Mouse (Mus musculus) megakaryocyte, embryonic 14.5 days (primary cell): ENCODE results near the gene Abcc4. TPM values are rescaled to one million over a fixed set of nuclear protein-coding genes. Genes with fewer than 3 reads are reported as not detected.
"Not testable (repeated sequence)": the region's sequence is repeated elsewhere in the genome, so short reads cannot be mapped to it uniquely, and the experiment has no call there.

ENCODE experiments used
- H3K27me3 ChIP-seq: replicated peaks from 2 replicates; pipeline ENCODE3; 2012; ENCODE audit warnings: inconsistent platforms
- H3K36me3 ChIP-seq: replicated peaks from 2 replicates; pipeline ENCODE3; 2012; ENCODE audit warnings: low read length, inconsistent platforms, mixed read lengths
- H3K4me1 ChIP-seq: 2 replicates; pipeline ENCODE4 v1.6.1; 2012; ENCODE audit warnings: inconsistent platforms
- H3K4me3 ChIP-seq: replicated peaks from 2 replicates; pipeline ENCODE3; 2012; ENCODE audit warnings: moderate library complexity, mild to moderate bottlenecking, inconsistent platforms
- H3K9me3 ChIP-seq: 2 replicates; pipeline ENCODE4 v1.6.1; 2012; ENCODE audit warnings: inconsistent platforms
- FLI1 ChIP-seq: IDR thresholded peaks from 2 replicates; pipeline ENCODE4 v1.6.1; 2012; ENCODE audit warnings: low read length, inconsistent platforms, mixed read lengths
- GATA1 ChIP-seq: IDR thresholded peaks from 3 replicates; pipeline ENCODE4 v1.6.1; 2012; ENCODE audit warnings: mixed read lengths, low read length, inconsistent platforms, borderline replicate concordance
- polyA plus RNA-seq: library from polyadenylated mRNA; stranded (reverse); fragments of >175 nt; gene quantifications from 2 replicates; pipeline ENCODE4 v1.2.3, GENCODE M21; 2012; ENCODE audit warnings: low replicate concordance; ENCODE audit not compliant: insufficient read depth

Abcc4 gene
- polyA plus RNA-seq, 1 experiment: 1.8 TPM

DNA sequence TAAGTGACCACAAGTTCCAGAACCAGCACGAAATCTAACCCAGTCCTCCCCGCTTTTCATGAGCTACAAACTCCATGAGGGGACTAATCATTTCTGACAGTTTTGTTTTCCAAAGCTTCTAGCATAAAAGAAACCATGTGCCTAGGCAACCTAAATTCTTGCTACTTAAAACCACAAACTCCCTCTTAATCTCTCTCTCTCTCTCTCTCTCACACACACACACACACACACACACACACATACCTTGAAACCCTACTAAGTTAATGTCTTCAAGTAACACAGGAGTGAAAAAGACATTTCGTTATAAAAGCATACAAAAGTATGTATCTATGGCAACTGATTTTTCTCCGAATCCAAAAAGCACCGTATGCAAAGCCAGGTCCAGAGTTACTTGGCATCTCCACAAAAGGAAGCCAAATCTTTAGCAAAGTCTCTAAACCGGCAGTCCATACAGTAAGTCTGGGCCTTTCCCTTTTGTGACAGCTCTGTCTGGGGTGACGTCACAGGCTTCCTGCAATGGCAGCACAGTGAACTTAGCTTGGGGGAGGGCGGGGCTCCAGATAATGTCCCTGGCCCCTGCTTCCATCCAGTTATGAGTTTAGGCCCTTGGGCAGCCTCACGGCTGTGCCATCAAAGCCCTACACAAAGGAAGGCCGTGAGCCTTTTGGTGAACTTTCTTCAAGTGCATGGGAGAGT, 23.5 kb downstream of the Abcc4 start:
- no peaks in the 10 kb centered on the region for H3K27me3 ChIP-seq
- H3K4me3 ChIP-seq: no peak overlapping the region
- peaks cover 7% of the 10 kb centered on the region for H3K9me3 ChIP-seq
- no peak for TF ChIP-seq FLI1
- TF ChIP-seq GATA1: no peak
- H3K36me3 ChIP-seq: peaks cover 23% of the 10 kb centered on the region
- H3K4me1 ChIP-seq: peaks cover 14% of the 10 kb centered on the region

DNA sequence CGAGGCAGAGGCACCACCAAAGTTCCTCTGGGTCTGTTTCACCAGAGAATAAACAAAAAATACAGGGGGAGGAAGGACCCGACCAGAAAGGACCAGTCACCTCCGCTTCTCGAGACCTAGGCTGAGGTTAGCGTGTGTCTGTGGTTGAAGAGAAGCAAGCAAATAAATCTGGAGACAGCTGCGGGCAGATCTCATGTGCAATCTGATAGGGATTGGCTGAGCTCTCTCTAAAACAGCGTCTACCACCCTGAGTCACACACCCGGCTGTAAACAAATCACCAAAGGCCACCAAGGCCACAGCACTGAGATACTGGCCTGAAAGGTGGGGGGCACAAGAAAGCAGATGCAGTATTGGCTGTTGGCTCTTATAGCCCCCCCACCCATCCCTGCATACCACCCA, 24.9 kb downstream of the Abcc4 start:
- TF ChIP-seq FLI1: no peak
- no peak for TF ChIP-seq GATA1
- H3K36me3 ChIP-seq: peaks cover 13% of the 10 kb centered on the region
- H3K4me3 ChIP-seq: no peak overlapping the region
- H3K27me3 ChIP-seq: no peaks in the 10 kb centered on the region
- H3K4me1 ChIP-seq: peaks cover 14% of the 10 kb centered on the region
- H3K9me3 ChIP-seq: peaks cover 7% of the 10 kb centered on the region; the same call in 1 of the 2 replicates

DNA sequence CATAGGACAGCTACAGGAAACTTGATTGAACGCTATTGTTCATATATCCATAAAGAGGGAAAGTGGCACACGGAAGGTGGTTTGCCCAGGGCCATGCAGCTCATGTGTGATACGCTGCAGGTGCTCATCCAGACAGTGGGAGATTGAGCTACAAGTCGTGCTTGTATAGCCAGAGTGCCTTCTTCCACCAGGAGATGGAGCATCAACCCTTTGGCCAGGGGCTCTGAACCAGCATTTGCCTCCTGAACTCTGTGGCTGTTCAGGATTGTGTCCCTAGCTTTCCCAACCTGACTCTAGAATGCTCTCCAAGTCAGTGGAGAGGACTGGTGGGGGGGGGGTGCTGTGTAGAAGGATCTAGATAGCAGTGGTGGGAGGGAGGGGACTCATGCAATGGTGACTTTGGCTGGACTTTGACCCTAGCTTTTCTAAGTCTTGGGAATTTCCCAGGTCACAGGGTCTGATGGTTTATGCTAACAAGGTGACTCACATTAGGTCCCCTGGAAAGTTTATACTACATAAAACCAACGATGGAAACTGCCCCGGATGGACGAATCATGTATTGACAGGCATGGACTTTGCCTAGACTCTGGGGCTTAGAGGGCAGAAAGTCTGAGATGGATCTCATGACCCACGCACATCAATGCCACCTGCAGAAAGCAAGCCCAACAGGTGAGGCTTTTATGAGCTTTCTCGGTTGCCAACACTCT, 27.6 kb downstream of the Abcc4 start:
- Histone ChIP-seq H3K4me3 (no peak overlapping the region), H3K4me1 (peaks cover 29% of the 10 kb centered on the region), H3K9me3 (0 out of 2 replicates have a peak, but pooled peaks cover 5% of the 10 kb centered on the region), H3K27me3 (peaks cover 2% of the 10 kb centered on the region), H3K36me3 (peaks cover 6% of the 10 kb centered on the region)
- TF ChIP-seq FLI1 (no peak), GATA1 (no peak)

DNA sequence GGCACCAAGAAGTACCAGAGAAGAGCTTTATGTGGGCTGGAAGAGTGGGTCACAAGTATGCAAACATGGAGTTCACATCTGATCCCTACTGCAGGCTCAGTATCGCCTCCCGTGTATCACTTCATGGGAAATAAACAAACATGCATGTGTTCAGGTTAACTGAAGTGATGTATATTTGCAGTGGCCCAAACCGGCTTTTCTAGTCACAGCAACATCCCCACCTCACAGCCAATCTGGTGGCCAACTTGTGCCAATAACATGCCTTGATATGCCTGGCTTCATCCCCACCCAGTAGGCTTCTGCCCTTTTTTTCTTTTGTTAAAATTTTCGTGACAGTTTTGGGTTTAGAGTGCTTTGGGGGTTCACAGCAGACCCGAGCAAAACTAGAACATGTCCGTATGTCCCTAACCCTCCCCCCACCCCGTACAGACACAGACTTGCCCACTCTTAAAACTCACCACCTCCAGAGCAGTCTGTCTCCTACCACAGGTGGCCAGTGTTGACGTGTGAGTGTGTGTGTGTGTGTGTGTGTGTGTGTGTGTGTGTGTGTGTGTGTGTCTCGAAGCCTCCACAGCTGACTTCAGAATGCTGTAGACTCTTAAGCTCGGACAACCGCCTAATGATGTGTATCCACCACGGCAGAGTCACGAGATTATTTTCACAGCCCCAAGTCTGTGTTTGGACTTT, 29.6 kb downstream of the Abcc4 start:
- Histone ChIP-seq H3K36me3 (peaks cover under 1% of the 10 kb centered on the region), H3K4me1 (peaks cover 20% of the 10 kb centered on the region), H3K27me3 (peaks cover 2% of the 10 kb centered on the region), H3K9me3 (0 out of 2 replicates have a peak, but pooled peaks cover 7% of the 10 kb centered on the region), H3K4me3 (no peak overlapping the region)
- TF ChIP-seq GATA1: no peak
- no peak for TF ChIP-seq FLI1

DNA sequence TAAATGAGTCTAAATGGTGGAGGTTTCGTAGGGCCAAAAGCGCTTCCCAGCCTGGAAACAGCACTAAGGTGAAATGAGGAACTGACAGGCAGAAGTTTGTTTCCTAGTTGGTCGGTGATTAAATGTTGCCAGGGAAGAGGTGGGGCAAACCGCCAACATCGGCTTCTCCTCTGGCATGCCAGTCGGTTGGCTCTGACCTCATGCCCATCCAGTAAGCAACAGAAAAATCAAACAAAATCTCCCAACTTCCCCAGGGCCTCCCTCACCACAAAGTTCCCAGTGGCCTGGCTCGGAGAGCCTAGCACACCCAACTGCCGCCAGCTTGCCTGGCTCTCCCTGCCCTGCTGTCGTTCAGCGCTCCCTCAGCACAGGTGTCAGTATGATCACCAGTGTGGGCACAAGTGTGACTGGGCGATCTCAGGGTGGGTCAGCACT, 31.3 kb downstream of the Abcc4 start:
- H3K4me3 ChIP-seq: peak overlapping the region; percentile 54
- H3K4me1 ChIP-seq: peaks cover 22% of the 10 kb centered on the region
- H3K9me3 ChIP-seq: 0 out of 2 replicates have a peak, but pooled peaks cover 7% of the 10 kb centered on the region
- no peak for TF ChIP-seq FLI1
- TF ChIP-seq GATA1: no peak
- peaks cover 2% of the 10 kb centered on the region for H3K27me3 ChIP-seq
- peaks cover 3% of the 10 kb centered on the region for H3K36me3 ChIP-seq

DNA sequence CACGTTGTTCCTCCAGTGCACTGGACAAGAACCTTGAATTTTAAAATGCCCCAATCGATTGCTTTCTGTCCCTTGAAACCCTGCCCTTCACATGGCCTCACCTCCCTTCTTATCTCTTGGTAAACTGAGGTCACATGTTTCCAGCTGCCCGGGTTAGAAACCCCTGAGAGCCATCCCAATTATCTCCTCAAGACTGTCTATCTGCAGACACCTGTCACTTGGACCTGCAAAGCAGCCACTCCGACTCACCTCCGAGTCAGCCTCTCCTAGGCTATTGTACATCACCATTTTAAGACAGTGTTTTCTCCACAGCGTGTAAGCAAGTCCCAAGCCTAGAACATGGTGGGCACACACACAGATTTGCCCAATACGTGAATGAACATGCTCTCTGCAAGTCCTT, 31.8 kb downstream of the Abcc4 start:
- H3K4me3 ChIP-seq: no peak overlapping the region
- peaks cover 3% of the 10 kb centered on the region for H3K36me3 ChIP-seq
- H3K27me3 ChIP-seq: peaks cover 2% of the 10 kb centered on the region
- H3K4me1 ChIP-seq: peaks cover 22% of the 10 kb centered on the region
- 0 out of 2 replicates have a peak, but pooled peaks cover 7% of the 10 kb centered on the region for H3K9me3 ChIP-seq
- TF ChIP-seq FLI1 (no peak), GATA1 (no peak)

DNA sequence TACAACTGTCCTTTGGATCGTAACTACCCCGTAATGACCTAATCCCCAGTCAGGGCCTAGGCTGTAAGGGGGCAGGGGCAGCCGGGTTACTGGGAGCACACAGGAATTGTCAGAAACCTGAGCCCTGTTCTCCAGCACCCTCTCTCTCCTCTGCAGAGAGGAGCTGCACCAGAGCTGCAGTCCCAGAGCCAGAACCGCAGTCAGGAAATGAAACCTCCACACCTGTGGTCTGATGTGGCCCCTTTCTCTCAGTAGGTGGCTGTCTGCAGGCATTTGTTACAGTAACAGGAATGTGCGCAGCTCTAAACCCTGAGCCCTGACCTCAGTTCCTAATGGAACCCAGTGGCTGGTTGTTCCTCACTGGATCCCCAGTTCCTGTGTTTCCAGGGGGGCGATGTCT, 32.5 kb downstream of the Abcc4 start:
- Histone ChIP-seq H3K4me3 (no peak overlapping the region), H3K36me3 (peaks cover 7% of the 10 kb centered on the region), H3K9me3 (0 out of 2 replicates have a peak, but pooled peaks cover 7% of the 10 kb centered on the region), H3K4me1 (peaks cover 22% of the 10 kb centered on the region), H3K27me3 (peaks cover 2% of the 10 kb centered on the region)
- TF ChIP-seq FLI1: no peak
- TF ChIP-seq GATA1: no peak

DNA sequence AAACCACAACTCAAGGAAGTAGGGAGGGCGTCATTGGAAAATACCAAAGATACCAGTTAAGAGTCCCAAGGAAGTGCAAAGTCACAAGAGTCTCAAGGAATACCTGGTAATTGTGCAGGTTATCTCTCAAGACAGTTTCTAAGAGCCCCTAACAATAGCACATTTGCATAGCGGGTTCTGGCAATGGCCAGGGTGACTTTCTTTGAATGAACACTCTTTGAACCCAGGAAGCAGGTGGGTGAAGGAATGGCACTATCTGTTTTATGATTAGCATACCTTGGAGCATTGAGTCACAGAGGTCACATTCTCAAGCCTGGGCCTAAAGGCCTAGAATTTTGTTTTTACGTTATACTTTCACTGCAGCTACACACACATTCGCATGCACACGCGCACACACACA, 33.1 kb downstream of the Abcc4 start:
- H3K27me3 ChIP-seq, H3K9me3 ChIP-seq, H3K4me3 ChIP-seq: not testable (repeated sequence)
- peaks cover 13% of the 10 kb centered on the region for H3K36me3 ChIP-seq
- H3K4me1 ChIP-seq: peaks cover 19% of the 10 kb centered on the region

DNA sequence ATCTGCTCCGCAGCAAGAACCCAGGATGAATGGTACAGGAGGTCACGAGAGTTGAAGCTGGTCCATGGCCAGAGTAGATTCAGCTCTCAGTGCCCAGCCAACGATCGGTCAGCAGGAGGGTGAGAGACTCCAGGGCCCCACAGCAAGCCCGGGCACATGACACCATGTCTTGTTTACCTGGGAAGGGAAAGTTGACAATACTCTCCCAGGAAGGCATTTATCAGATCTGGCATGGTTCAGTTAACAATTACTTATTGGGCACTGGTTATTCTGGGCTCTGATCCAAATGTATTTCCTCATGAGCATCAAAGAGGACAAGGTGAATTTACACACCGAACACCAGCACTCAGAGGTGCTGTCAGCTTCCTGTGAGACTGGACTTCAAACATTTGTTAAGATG, 38.5 kb downstream of the Abcc4 start:
- no peak for TF ChIP-seq GATA1
- no peak for TF ChIP-seq FLI1

DNA sequence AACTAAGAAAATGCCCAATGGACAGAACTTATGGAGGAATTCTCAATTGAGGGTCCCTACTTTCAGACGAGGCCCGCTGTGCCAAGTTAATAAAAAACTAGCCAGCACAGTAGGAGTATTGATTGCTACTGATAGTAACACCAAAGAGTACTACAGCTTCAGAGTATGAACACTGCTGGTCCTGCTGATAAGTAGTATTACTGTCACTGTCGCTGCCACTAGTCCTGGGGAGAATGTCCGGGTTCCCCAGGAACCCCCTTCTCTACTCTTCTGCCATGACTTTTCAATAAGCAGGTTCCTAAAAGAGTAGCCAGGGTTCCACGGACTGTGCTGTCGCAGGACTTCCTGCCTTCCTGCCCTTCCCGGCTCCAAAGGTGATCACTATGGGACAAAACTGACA, 41.4 kb downstream of the Abcc4 start:
- H3K9me3 ChIP-seq: no peaks in the 10 kb centered on the region
- H3K27me3 ChIP-seq: peaks cover 2% of the 10 kb centered on the region
- TF ChIP-seq GATA1: no peak
- TF ChIP-seq FLI1: no peak
- no peak overlapping the region for H3K4me3 ChIP-seq
- H3K4me1 ChIP-seq: peaks cover 23% of the 10 kb centered on the region
- H3K36me3 ChIP-seq: peaks cover 54% of the 10 kb centered on the region

More for the DNA sequence above, 38.5 kb downstream of the Abcc4 start:
- Histone ChIP-seq H3K9me3 (no peaks in the 10 kb centered on the region), H3K4me1 (peaks cover 20% of the 10 kb centered on the region), H3K36me3 (peaks cover 36% of the 10 kb centered on the region), H3K4me3 (no peak overlapping the region), H3K27me3 (peaks cover 2% of the 10 kb centered on the region)
